Mouse (Mus musculus) hindbrain, embryonic 11.5 days (tissue): ENCODE measurements around the gene She. TPM values are rescaled to one million over a fixed set of nuclear protein-coding genes. Genes with fewer than 3 reads are reported as not detected.
A peak's percentile ranks its signal among the peaks of the same experiment; 100 is the strongest.

Experiments used
- ATAC-seq: fragments of 200-750 bp; cut with Nextera tagmentation; 2 replicates; pipeline ENCODE4 v1.8.0; 2017; ENCODE audit warnings: mild to moderate bottlenecking, moderate TSS enrichment, moderate library complexity; ENCODE audit not compliant: low FRiP score
- DNase-seq: peaks from one replicate; pipeline ENCODE4 v3.0.0-alpha.2; 2015; ENCODE audit warnings: low spot score
- H3K27ac ChIP-seq: fragments of 300-500 bp; sonication (generic); 2 replicates; pipeline ENCODE4 v1.5.1; 2014; ENCODE audit warnings: mild to moderate bottlenecking, low read depth, low read length
- H3K27me3 ChIP-seq: fragments of 300-500 bp; sonication (generic); 2 replicates; pipeline ENCODE4 v1.6.1; 2014; ENCODE audit warnings: mild to moderate bottlenecking, low read length, moderate library complexity, mixed read lengths; ENCODE audit not compliant: control insufficient read depth, insufficient read depth
- H3K36me3 ChIP-seq: fragments of 300-500 bp; sonication (generic); 2 replicates; pipeline ENCODE4 v1.6.1; 2014; ENCODE audit warnings: mild to moderate bottlenecking, low read length, moderate library complexity, mixed read lengths; ENCODE audit not compliant: control insufficient read depth, insufficient read depth
- H3K4me1 ChIP-seq: fragments of 300-500 bp; sonication (generic); replicated peaks from 2 replicates; pipeline ENCODE4 v1.6.1; 2014; ENCODE audit warnings: low read length, mixed read lengths; ENCODE audit not compliant: control insufficient read depth, insufficient read depth
- H3K4me2 ChIP-seq: fragments of 300-500 bp; sonication (generic); replicated peaks from 2 replicates; pipeline ENCODE4 v1.6.1; 2014; ENCODE audit warnings: mild to moderate bottlenecking, low read depth, low read length
- H3K4me3 ChIP-seq: fragments of 300-500 bp; sonication (generic); 2 replicates; pipeline ENCODE4 v1.5.1; 2014; ENCODE audit warnings: low read depth, low read length
- H3K9ac ChIP-seq: fragments of 300-500 bp; sonication (generic); 2 replicates; pipeline ENCODE4 v1.6.1; 2014; ENCODE audit warnings: low read depth, low read length
- H3K9me3 ChIP-seq: fragments of 300-500 bp; sonication (generic); 2 replicates; pipeline ENCODE4 v1.6.1; 2016; ENCODE audit warnings: low read length; ENCODE audit not compliant: control insufficient read depth
- WGBS: fragments of 180-500 bp; shearing (Covaris S2); extraction: QIAGEN DNeasy Blood & Tissue Kit; methylation state at CpG from one replicate; pipeline ENCODE4 v1.1.7; 2014; 5-methylcytosine and 5-hydroxymethylcytosine counted together
- polyA plus RNA-seq: library from polyadenylated mRNA; unstranded; fragments of >200 nt; fragmentation: Nextera tagmentation; extraction: Ambion mirVana; gene quantifications from 2 replicates; pipeline ENCODE4 v1.2.1, GENCODE M21; 2014

She gene
- 2.2 TPM in 2 replicates for polyA plus RNA-seq

DNA sequence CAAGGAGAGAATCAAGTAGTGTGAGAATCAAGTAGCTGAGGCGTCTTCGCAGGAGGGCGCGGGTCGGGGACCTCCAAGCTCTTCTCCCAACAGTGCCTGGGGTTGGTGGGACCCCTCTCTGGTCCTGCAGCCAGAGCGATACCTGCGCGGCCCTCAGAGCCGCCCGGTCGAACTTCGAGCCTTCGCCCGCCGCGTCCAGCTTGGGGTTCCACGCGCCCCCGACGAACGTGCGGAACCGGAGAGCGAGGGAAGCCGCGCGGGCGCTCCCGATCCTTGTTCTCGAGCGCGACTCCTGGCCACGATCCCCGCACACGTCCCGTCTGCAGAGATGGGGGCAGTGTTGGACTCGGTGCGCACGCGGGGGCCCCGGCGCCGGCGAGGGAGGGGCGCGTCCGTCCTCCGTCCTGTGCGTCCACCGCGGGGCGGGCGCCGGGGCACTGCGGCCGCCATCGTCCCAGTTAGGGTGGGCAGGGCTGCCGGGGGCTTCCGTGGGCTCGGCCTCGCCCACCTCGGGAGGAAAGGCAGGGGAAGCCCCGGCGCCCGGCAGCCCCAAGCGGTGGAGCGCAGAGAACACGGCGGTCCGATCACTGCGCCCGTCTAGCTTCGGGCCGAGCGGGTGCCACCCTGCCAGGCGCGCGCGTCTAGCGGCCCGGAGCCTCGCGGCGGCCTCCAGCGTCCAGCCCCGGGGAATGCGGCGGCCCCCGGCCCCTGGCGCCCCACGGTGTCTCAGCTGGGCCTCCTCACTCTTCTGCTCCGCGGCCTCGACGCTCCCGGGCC, at the start of gene She:
TSS of gene She (plus strand) at position 556 of the 777 bp plus-strand sequence.
- DNase-seq (peak; percentile 50), ATAC-seq (no peak)
- Histone ChIP-seq H3K27ac (no peak within 1 kb of the TSS), H3K36me3 (no peaks in the 10 kb centered on the region), H3K4me1 (0 out of 2 replicates have a peak, but pooled peaks cover 5% of the 10 kb centered on the region), H3K27me3 (peaks cover 46% of the 10 kb centered on the region), H3K9me3 (no peaks in the 10 kb centered on the region), H3K4me3 (peak within 1 kb of the TSS; percentile 37), H3K4me2 (peak within 1 kb of the TSS; percentile 49), H3K9ac (peak within 1 kb of the TSS; percentile 2; the same call in 1 of the 2 replicates)
- 3% methylated on average over 89 of the region's 96 CpGs for WGBS

DNA sequence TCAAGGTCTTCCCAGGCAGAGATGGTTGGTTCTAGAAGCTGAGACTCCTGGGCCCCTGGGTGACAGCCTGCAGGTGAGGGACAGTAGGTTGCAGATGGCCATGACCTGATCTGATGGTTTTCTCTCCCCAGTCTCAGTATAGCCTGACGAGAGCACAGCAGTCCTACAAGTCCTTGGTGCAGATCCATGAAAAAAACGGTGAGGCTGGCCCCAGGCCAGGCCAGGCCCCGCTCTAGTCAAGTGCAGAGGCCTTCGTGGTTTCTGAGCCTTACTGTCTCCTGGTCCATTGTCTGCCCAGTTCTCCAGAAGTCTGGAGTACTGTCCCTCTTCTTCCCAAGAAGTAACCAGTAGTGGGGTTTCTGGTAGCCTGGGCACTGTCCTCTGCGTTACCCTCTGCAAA, 49.5 kb upstream of the She start:
- H3K4me2 ChIP-seq: no peak overlapping the region
- no peaks in the 10 kb centered on the region for H3K27me3 ChIP-seq
- WGBS: 91% methylated on average over 5 of the region's 5 CpGs
- H3K4me1 ChIP-seq: no peaks in the 10 kb centered on the region
- no peak overlapping the region for H3K9ac ChIP-seq
- peaks cover 21% of the 10 kb centered on the region for H3K36me3 ChIP-seq
- no peak overlapping the region for H3K27ac ChIP-seq
- ATAC-seq (no peak), DNase-seq (no peak)
- no peak overlapping the region for H3K4me3 ChIP-seq
- no peaks in the 10 kb centered on the region for H3K9me3 ChIP-seq

DNA sequence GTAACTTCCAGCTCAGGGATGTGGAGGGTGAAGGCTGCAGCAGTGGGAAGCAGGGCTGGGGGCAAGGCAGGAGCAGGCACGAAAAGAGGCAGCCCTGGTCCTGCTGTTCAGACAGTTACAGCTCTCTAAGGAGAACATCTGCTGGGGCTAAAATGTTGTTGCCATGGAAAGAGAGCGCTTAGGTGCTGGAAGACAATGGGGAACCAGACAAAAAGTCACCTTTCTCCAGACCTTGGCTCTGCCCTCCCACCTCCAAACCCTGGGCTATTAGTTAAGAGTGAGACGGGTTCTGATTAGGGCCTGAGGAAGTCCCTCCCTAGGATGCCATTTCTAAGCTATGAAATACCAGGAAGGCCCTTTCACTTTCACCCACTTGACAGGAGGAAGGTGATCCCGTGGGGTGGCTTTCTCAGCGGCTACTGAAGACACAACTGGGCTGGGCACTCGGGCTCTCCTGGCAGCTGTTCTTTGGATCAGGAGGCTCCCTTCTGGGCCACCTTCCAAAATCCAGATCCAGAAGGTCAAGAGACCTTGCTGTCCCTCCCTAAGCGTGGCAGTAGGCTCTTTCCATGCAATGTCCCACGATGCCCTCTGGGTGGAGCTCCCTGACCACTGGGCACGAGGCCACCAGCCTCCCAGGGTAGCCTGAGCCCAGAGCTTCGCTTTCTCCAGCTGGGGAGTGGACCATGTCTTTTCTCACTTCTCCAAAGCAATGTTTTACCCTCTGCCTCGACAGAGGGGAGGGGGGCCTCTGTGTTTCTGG, 46.0 kb upstream of the She start:
- Histone ChIP-seq H3K36me3 (peaks cover 20% of the 10 kb centered on the region), H3K4me3 (no peak overlapping the region), H3K4me1 (no peaks in the 10 kb centered on the region), H3K27me3 (no peaks in the 10 kb centered on the region), H3K4me2 (no peak overlapping the region), H3K9ac (no peak overlapping the region), H3K9me3 (no peaks in the 10 kb centered on the region), H3K27ac (no peak overlapping the region)
- DNase-seq (peak; percentile 68), ATAC-seq (no peak)
- WGBS: 20% methylated on average over 11 of the region's 11 CpGs

DNA sequence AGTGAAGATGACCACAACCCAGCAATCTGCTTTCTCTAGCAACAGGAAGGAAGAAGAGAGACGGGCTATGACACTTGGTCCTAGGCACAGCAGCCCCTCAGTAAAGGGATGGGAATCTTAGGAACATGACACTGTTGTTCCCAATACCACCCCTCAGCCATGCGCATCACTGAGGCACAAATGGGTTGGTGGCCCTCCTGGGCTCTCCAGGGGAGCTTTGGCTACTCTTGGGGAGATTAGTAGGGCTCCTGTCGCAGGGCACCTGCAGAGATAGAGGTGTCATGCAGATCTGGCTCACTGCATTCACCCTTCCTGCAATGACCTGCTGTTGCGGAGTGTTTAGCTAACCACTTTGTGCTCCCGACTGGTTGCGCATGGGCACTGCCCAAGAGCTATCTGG, 44.9 kb upstream of the She start:
- H3K4me1 ChIP-seq: no peaks in the 10 kb centered on the region
- H3K9me3 ChIP-seq: no peaks in the 10 kb centered on the region
- ATAC-seq (no peak), DNase-seq (no peak)
- no peak overlapping the region for H3K4me3 ChIP-seq
- peaks cover 9% of the 10 kb centered on the region; the same call in 1 of the 2 replicates for H3K36me3 ChIP-seq
- H3K9ac ChIP-seq: no peak overlapping the region
- no peak overlapping the region for H3K4me2 ChIP-seq
- no peak overlapping the region for H3K27ac ChIP-seq
- 75% methylated on average over 6 of the region's 6 CpGs for WGBS
- H3K27me3 ChIP-seq: no peaks in the 10 kb centered on the region

DNA sequence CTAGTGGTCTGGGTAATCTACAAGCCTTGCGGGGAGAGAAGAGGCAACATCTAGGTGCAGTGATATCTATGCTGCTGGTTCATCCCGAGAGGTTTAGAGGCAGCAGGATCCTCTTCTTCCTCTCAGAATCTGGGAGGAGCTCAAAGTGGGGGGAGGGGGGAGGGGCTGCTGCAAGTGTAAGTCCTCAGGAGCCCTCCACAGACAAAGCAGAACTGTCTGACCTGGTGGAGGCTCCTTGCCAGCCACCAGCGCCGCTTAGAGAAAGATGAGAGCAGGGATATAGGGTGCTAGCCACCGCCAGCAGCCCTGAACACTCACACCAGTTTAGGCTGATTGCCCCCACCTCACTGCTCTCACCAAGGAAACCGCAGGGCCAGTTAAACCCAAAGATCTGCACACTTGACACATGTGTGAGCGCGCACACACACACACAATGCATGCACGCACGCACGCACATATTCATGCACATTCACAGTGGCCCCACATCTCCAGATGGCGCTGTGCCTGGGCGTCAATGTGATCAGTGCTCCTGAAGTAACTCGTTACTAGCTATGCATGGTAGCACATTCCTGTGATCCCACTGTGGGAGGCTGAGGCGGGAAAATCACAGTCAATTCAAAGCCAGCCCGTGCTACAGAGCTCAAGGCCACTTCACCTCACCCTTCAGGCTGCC, 42.4 kb upstream of the She start:
- WGBS: 73% methylated on average over 16 of the region's 16 CpGs
- no peak for ATAC-seq

DNA sequence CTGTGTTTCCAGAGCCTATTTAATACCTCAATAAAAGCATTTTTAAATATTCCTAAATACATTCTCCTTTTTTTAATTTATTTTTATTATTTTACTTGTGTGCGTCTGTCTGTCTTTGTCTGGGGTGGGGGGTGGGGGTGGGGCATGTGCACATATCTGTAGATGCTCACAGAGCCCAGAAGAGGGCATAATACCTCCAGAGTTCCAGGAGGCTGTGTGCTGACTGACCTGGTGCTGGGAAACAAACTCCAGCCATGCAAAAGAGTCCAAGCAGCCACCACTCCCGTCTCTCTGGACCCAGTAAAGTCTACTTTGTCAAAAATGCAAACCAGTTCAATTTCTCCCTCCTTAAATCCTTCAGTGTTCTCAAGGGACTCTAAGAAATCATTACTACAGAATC, 36.6 kb upstream of the She start:
- WGBS: 70% methylated on average over 2 of the region's 2 CpGs
- no peak overlapping the region for H3K9ac ChIP-seq
- no peak for DNase-seq

More for the DNA sequence above, 42.4 kb upstream of the She start:
- no peaks in the 10 kb centered on the region for H3K27me3 ChIP-seq
- H3K9me3 ChIP-seq: no peaks in the 10 kb centered on the region
- H3K4me1 ChIP-seq: no peaks in the 10 kb centered on the region
- no peak overlapping the region for H3K4me3 ChIP-seq
- no peak overlapping the region for H3K4me2 ChIP-seq
- H3K9ac ChIP-seq: no peak overlapping the region
- H3K27ac ChIP-seq: no peak overlapping the region
- no peak for DNase-seq
- no peaks in the 10 kb centered on the region for H3K36me3 ChIP-seq

DNA sequence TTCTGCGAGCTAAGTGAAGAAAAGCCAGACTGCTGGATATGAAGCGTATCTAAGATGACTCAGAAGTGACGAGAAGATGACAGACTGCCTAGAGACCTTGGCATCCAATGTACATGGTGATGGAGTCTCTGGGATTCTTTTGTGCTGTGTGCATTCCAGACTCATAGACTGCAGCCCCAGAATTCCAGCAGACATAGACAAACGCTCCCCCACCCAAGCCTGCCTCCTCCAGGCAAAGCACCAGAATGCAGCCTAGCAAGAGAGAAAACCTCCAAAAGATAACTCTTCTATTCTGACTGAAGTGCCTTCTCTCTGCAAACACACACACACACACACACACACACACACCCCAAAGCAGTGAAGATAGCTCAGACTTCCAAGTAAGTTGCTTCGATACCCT, 35.4 kb upstream of the She start:
- no peak for DNase-seq
- H3K4me1 ChIP-seq: no peaks in the 10 kb centered on the region
- H3K27me3 ChIP-seq: no peaks in the 10 kb centered on the region; the same call in 1 of the 2 replicates
- no peak overlapping the region for H3K4me3 ChIP-seq
- no peaks in the 10 kb centered on the region for H3K9me3 ChIP-seq
- 76% methylated on average over 5 of the region's 5 CpGs for WGBS
- no peak overlapping the region for H3K27ac ChIP-seq
- no peak overlapping the region for H3K4me2 ChIP-seq
- ATAC-seq: no peak
- no peak overlapping the region for H3K9ac ChIP-seq
- no peaks in the 10 kb centered on the region for H3K36me3 ChIP-seq

More for the DNA sequence above, 36.6 kb upstream of the She start:
- Histone ChIP-seq H3K4me2 (no peak overlapping the region), H3K36me3 (no peaks in the 10 kb centered on the region), H3K27ac (no peak overlapping the region), H3K27me3 (no peaks in the 10 kb centered on the region; the same call in 1 of the 2 replicates), H3K4me1 (no peaks in the 10 kb centered on the region), H3K4me3 (no peak overlapping the region), H3K9me3 (no peaks in the 10 kb centered on the region)
- ATAC-seq: no peak

DNA sequence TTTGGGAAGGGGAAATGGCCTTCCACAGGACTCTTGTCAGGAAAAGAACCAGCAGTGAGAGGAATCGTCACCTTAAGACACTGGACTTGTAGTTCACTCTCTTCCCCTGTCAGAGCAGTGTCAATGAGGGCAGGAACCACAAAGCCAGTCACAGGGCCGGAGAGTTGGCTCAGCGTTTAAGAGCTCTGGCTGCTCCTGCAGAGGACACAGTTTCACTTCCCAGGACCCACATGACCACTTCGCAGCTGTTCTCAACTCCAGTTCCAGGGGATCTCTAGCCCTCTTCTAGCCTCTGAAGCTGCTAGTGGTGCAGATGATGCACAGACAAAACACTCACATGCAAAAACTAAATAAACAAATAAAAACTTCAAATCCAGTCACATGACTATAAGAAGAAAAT, 34.8 kb upstream of the She start:
- H3K4me1 ChIP-seq: no peaks in the 10 kb centered on the region
- no peak overlapping the region for H3K4me2 ChIP-seq
- no peak for DNase-seq
- no peak overlapping the region for H3K9ac ChIP-seq
- no peak overlapping the region for H3K4me3 ChIP-seq
- no peak for ATAC-seq
- no peaks in the 10 kb centered on the region for H3K36me3 ChIP-seq
- H3K9me3 ChIP-seq: no peaks in the 10 kb centered on the region
- H3K27me3 ChIP-seq: no peaks in the 10 kb centered on the region; the same call in 1 of the 2 replicates
- WGBS: 60% methylated on average over 4 of the region's 4 CpGs
- H3K27ac ChIP-seq: no peak overlapping the region
